Mouse (Mus musculus): ENCODE measurements around the gene Gsc2. TPM values are rescaled to one million over a fixed set of nuclear protein-coding genes. Genes with fewer than 3 reads are reported as not detected.
A peak's percentile ranks its signal among the peaks of the same experiment; 100 is the strongest.

The Gsc2 gene
- polyA plus RNA-seq, 1 experiment from 2014 or later, result not detected

DNA sequence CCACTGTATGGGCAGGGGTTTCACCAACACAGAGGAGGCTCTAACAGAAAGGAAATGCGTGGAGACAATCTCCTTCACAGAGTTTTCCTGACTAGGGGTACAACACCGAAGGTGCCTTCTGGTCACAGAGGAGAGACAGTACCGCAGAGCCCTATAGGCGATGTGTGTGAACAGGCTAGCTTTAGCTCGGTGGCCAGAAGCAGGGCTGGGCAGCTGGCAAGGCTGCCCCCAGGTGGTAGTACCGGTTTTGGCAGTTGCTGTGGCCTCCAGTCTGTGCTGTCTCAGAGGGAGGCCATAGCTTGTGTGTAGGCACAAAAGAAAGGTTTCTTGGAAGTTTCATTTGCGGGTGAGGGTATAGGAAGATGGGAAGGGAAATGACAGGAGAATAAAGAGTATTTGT lies 24.0 kb upstream of the Gsc2 start:
- H3K36me3 ChIP-seq (ENCODE audit: control insufficient read depth, insufficient read depth, low read length), result no peaks in the 10 kb centered on the region
- H3K9ac ChIP-seq (ENCODE audit: low read depth, low read length), result 0 out of 2 replicates have a peak overlapping the region, but pooled peaks have one; percentile 10
- H3K4me2 ChIP-seq (ENCODE audit: low read depth, low read length), result peak overlapping the region; percentile 32; the same call in 1 of the 2 replicates
- peak; percentile 95 for ATAC-seq
- H3K4me1 ChIP-seq (ENCODE audit: control insufficient read depth, insufficient read depth, low read length), result peaks cover 4% of the 10 kb centered on the region; the same call in 1 of the 2 replicates
- WGBS, result 7% methylated on average over 7 of the region's 7 CpGs
- H3K27me3 ChIP-seq (replicated peaks; ENCODE audit: control insufficient read depth, insufficient read depth, low read length), result no peaks in the 10 kb centered on the region
- no peaks in the 10 kb centered on the region for H3K9me3 ChIP-seq (ENCODE audit: control insufficient read depth, low read length)
- no peak overlapping the region for H3K4me3 ChIP-seq (ENCODE audit: low read length)
- peak overlapping the region; percentile 64 for H3K27ac ChIP-seq (ENCODE audit: low read length)

DNA sequence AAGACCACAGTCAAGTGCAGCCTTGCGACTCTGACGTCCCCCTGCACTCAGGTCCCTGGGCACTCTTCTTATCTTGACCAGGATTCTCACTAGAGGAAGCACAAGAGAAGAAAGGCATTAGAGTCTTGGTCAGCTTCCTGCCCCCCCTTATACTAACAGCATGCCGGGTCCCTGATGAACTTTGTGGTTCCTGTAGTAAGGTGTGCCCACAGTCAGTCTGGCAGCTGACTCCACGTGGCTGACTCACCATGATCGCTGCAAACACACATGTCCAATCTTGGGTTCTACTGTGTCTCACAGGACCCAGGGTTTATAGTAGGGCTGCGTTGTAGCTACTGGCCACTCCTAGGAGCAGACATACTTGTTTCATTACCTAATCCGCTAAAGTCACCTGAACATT lies 23.3 kb upstream of the Gsc2 start:
- peaks cover 4% of the 10 kb centered on the region; the same call in 1 of the 2 replicates for H3K4me1 ChIP-seq (ENCODE audit: control insufficient read depth, insufficient read depth, low read length)
- H3K27ac ChIP-seq (ENCODE audit: low read length), result no peak overlapping the region
- no peaks in the 10 kb centered on the region for H3K9me3 ChIP-seq (ENCODE audit: control insufficient read depth, low read length)
- no peak overlapping the region for H3K4me2 ChIP-seq (ENCODE audit: low read depth, low read length)
- ATAC-seq, result no peak
- H3K9ac ChIP-seq (ENCODE audit: low read depth, low read length), result no peak overlapping the region
- H3K27me3 ChIP-seq (replicated peaks; ENCODE audit: control insufficient read depth, insufficient read depth, low read length), result no peaks in the 10 kb centered on the region
- H3K4me3 ChIP-seq (ENCODE audit: low read length), result no peak overlapping the region
- WGBS, result 57% methylated on average over 7 of the region's 7 CpGs
- no peaks in the 10 kb centered on the region for H3K36me3 ChIP-seq (ENCODE audit: control insufficient read depth, insufficient read depth, low read length)

DNA sequence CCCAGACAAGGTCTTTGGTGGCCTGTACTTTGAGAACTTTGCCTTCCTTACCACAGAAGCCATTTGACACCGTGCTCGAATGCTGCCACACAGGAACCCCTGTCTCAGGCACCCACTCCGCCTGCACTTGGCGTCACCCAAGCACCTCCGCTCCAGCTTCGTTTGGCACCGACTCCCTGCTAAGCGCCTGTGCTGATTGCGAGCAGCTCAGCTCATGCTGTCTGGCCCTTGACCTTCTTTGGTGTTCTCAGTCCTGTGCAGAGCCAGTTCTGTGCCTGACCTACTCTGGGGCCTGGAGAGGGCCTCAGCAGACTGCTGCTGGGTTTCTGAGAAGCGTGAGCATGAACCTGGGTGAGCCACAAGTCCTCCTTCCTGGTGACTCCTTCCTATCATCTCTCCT lies 21.9 kb upstream of the Gsc2 start:
- Histone ChIP-seq H3K27me3 (replicated peaks; ENCODE audit: control insufficient read depth, insufficient read depth, low read length) (no peaks in the 10 kb centered on the region), H3K4me1 (ENCODE audit: control insufficient read depth, insufficient read depth, low read length) (peaks cover 4% of the 10 kb centered on the region; the same call in 1 of the 2 replicates), H3K4me3 (ENCODE audit: low read length) (no peak overlapping the region), H3K9me3 (ENCODE audit: control insufficient read depth, low read length) (no peaks in the 10 kb centered on the region), H3K4me2 (ENCODE audit: low read depth, low read length) (no peak overlapping the region), H3K9ac (ENCODE audit: low read depth, low read length) (no peak overlapping the region), H3K36me3 (ENCODE audit: control insufficient read depth, insufficient read depth, low read length) (no peaks in the 10 kb centered on the region), H3K27ac (ENCODE audit: low read length) (no peak overlapping the region)
- no peak for ATAC-seq
- 84% methylated on average over 10 of the region's 10 CpGs for WGBS

DNA sequence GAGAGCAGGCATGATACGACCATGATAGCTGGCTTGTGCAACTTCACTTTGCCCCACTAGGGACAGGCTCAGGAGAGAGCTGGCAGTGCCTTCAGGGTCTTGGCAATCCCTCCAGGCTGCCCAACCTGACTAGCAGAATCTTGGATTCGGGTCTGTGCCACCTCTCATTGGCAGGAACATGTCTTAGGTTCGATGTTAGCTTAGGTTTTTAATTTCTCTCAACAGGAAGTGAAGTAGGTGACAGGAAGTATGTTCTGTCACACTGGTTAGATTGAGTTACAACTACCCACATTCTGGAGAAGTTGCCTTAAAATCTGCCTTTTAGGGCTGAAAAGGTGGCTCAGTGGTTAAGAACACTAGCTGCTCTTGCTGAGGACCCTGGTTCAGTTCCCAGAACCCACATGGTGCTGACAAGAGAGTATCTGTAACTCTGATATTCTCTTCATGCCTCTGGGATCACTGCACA lies 19.6 kb upstream of the Gsc2 start:
- no peak overlapping the region for H3K4me3 ChIP-seq (ENCODE audit: low read length)
- no peaks in the 10 kb centered on the region for H3K36me3 ChIP-seq (ENCODE audit: control insufficient read depth, insufficient read depth, low read length)
- no peak overlapping the region for H3K4me2 ChIP-seq (ENCODE audit: low read depth, low read length)
- H3K27me3 ChIP-seq (replicated peaks; ENCODE audit: control insufficient read depth, insufficient read depth, low read length), result no peaks in the 10 kb centered on the region
- no peaks in the 10 kb centered on the region for H3K9me3 ChIP-seq (ENCODE audit: control insufficient read depth, low read length)
- 72% methylated on average over 3 of the region's 3 CpGs for WGBS
- no peak overlapping the region for H3K27ac ChIP-seq (ENCODE audit: low read length)
- ATAC-seq, result no peak
- H3K9ac ChIP-seq (ENCODE audit: low read depth, low read length), result no peak overlapping the region
- peaks cover 4% of the 10 kb centered on the region; the same call in 1 of the 2 replicates for H3K4me1 ChIP-seq (ENCODE audit: control insufficient read depth, insufficient read depth, low read length)

DNA sequence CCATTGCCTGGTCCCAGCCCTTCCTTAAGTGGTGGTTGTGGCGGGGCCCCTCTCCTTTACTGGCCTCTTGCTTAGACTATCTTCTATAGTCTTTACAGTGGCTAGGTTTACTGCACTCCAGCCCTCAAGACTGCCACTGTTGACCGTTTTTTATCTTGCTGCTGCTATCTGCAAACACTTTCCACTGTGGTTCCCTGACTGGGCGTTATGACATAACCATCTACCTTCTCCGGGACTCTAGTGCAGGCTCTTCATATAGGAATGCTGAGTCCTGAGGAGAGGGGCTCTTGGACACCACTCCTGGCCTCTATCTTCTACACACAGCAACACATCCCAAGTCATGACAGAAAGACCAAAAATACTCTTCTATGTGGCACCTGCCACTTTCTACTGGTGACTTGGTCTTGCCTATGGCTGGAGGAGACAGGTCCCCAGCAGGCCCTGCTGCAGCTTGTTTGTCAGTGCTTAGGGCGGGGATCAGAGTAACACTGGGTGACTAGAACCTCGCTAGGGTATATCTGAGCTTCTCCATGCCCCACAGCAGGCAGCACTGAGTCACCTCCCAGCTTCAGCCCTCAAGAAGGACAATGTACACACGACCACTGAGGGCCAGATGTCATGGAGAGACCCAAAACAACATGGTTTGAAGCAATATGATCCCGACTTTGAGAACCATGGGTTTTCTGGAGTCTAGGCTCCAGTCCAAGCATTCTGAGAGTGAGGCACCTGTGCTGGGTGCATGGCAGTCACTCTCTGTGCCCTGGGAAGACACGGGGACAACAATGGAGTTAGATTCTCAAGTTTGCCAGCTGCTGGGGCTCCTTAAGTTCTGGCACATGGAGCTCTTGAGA lies 19.0 kb upstream of the Gsc2 start:
- 64% methylated on average over 9 of the region's 9 CpGs for WGBS
- ATAC-seq, result no peak
- H3K27ac ChIP-seq (ENCODE audit: low read length), result no peak overlapping the region
- H3K9ac ChIP-seq (ENCODE audit: low read depth, low read length), result no peak overlapping the region
- no peaks in the 10 kb centered on the region for H3K27me3 ChIP-seq (replicated peaks; ENCODE audit: control insufficient read depth, insufficient read depth, low read length)
- no peaks in the 10 kb centered on the region; the same call in 1 of the 2 replicates for H3K4me1 ChIP-seq (ENCODE audit: control insufficient read depth, insufficient read depth, low read length)
- no peak overlapping the region for H3K4me3 ChIP-seq (ENCODE audit: low read length)
- no peak overlapping the region for H3K4me2 ChIP-seq (ENCODE audit: low read depth, low read length)
- no peaks in the 10 kb centered on the region for H3K36me3 ChIP-seq (ENCODE audit: control insufficient read depth, insufficient read depth, low read length)
- no peaks in the 10 kb centered on the region for H3K9me3 ChIP-seq (ENCODE audit: control insufficient read depth, low read length)

DNA sequence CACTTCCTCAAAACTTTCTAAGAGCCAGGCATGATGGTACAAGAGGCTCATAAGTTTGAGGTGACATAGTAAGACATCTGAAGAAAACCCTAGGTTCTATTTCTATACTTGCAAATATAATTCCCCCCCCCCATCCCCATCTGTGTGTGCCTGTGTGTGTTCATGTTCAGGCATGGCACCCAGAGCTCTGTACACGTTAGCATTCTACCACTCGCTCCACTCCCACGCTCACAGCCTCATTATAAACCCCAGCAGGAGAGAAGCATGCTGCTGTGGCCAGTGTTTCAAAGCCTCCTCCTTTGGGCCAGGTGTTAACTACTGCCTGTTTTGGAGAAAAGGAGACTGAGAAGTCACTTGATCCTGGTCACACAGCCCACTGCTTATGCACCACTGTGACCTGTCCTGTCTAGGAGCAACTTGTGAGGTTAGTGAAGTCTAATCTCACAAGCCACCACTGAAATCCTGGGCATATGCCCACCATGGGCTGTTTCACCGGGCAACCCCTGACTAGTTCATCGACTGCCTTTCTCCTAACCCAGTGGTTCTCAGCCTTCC lies 17.1 kb upstream of the Gsc2 start:
- H3K9me3 ChIP-seq (ENCODE audit: control insufficient read depth, low read length), result no peaks in the 10 kb centered on the region
- H3K27me3 ChIP-seq (replicated peaks; ENCODE audit: control insufficient read depth, insufficient read depth, low read length), result no peaks in the 10 kb centered on the region
- no peak for ATAC-seq
- WGBS, result 83% methylated on average over 5 of the region's 5 CpGs
- H3K4me3 ChIP-seq (ENCODE audit: low read length), result no peak overlapping the region
- H3K27ac ChIP-seq (ENCODE audit: low read length), result no peak overlapping the region
- no peaks in the 10 kb centered on the region for H3K36me3 ChIP-seq (ENCODE audit: control insufficient read depth, insufficient read depth, low read length)
- H3K4me1 ChIP-seq (ENCODE audit: control insufficient read depth, insufficient read depth, low read length), result peaks cover 1% of the 10 kb centered on the region; the same call in 1 of the 2 replicates
- no peak overlapping the region for H3K4me2 ChIP-seq (ENCODE audit: low read depth, low read length)
- no peak overlapping the region for H3K9ac ChIP-seq (ENCODE audit: low read depth, low read length)

DNA sequence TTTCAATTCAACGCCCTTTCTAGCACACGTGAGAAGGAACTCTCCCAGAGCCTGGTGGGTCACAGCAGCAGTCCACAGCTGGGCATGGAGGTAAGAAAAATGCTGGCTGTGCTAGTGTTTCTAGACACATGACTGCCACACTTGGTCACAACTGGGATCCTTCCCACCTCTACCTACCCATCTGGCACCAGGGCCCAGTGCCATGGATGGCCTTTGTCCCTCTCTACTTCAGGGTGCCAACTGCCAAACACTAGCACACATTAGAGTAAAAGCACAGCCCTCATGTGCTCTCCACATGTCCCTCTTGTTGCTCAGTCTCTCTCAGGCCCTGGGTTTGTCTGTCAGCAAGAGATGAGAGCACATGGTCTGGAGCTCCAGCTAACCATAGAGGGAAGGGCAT lies 14.8 kb upstream of the Gsc2 start:
- H3K36me3 ChIP-seq (ENCODE audit: control insufficient read depth, insufficient read depth, low read length), result no peaks in the 10 kb centered on the region
- no peak overlapping the region for H3K27ac ChIP-seq (ENCODE audit: low read length)
- no peak for ATAC-seq
- peaks cover 9% of the 10 kb centered on the region; the same call in 1 of the 2 replicates for H3K4me1 ChIP-seq (ENCODE audit: control insufficient read depth, insufficient read depth, low read length)
- no peaks in the 10 kb centered on the region for H3K27me3 ChIP-seq (replicated peaks; ENCODE audit: control insufficient read depth, insufficient read depth, low read length)
- no peak overlapping the region for H3K9ac ChIP-seq (ENCODE audit: low read depth, low read length)
- 63% methylated on average over 2 of the region's 2 CpGs for WGBS
- no peak overlapping the region for H3K4me2 ChIP-seq (ENCODE audit: low read depth, low read length)
- H3K4me3 ChIP-seq (ENCODE audit: low read length), result no peak overlapping the region
- no peaks in the 10 kb centered on the region for H3K9me3 ChIP-seq (ENCODE audit: control insufficient read depth, low read length)

DNA sequence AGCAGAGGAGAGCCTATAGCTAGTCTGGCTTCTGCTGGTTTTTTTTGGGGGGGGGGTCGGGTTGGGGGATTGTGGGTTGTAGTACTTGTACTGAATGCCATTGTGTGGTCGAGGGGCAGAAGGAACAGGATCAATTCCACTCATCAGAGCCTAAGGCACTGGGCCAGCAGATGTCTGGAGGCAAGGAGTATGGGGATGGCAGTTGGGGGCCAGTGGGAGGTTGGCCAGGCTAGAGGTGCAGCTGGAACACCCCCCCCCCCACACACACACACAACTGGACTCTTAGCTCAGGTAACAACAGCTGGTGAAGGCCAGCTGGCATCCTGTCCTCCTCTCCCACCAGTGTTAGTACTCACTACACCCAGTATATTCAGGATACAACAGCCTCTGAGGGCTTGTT lies 14.4 kb upstream of the Gsc2 start:
- no peaks in the 10 kb centered on the region for H3K36me3 ChIP-seq (ENCODE audit: control insufficient read depth, insufficient read depth, low read length)
- peak overlapping the region; percentile 91 for H3K9ac ChIP-seq (ENCODE audit: low read depth, low read length)
- 11% methylated on average over 2 of the region's 2 CpGs for WGBS
- ATAC-seq, result no peak
- peak overlapping the region; percentile 99 for H3K27ac ChIP-seq (ENCODE audit: low read length)
- no peaks in the 10 kb centered on the region for H3K27me3 ChIP-seq (replicated peaks; ENCODE audit: control insufficient read depth, insufficient read depth, low read length)
- H3K4me3 ChIP-seq (ENCODE audit: low read length), result no peak overlapping the region
- peak overlapping the region; percentile 95; the same call in 1 of the 2 replicates for H3K4me2 ChIP-seq (ENCODE audit: low read depth, low read length)
- H3K4me1 ChIP-seq (ENCODE audit: control insufficient read depth, insufficient read depth, low read length), result peaks cover 9% of the 10 kb centered on the region; the same call in 1 of the 2 replicates
- no peaks in the 10 kb centered on the region for H3K9me3 ChIP-seq (ENCODE audit: control insufficient read depth, low read length)

DNA sequence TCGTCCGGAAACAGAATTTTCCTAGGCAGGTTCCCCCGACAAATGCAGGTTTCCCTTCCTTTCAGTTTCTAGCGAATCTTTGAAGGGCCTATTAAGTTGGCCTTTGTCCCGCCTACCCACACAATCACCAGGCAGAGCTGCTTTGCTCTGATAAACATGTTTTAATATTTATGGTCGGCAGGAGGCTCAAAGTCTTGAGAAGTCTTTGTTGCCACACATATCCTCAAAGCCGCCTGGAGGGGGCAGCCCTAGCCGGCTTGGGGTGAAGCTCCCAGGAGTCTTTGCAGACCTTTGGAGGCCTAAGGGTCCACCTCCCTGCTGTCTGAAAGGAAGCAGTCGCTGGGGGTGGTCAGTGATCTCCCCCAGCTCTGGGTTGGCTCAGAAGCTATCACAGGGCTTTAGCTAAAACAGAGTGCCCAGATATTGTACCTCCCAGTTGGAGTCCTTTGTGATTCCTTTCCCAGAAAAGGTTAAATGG lies 13.8 kb upstream of the Gsc2 start:
- ATAC-seq, result peak; percentile 81
- Histone ChIP-seq H3K4me2 (ENCODE audit: low read depth, low read length) (peak overlapping the region; percentile 95), H3K36me3 (ENCODE audit: control insufficient read depth, insufficient read depth, low read length) (no peaks in the 10 kb centered on the region), H3K4me3 (ENCODE audit: low read length) (peak overlapping the region; percentile 90), H3K27me3 (replicated peaks; ENCODE audit: control insufficient read depth, insufficient read depth, low read length) (no peaks in the 10 kb centered on the region), H3K4me1 (ENCODE audit: control insufficient read depth, insufficient read depth, low read length) (peaks cover 9% of the 10 kb centered on the region; the same call in 1 of the 2 replicates), H3K27ac (ENCODE audit: low read length) (peak overlapping the region; percentile 99), H3K9me3 (ENCODE audit: control insufficient read depth, low read length) (no peaks in the 10 kb centered on the region), H3K9ac (ENCODE audit: low read depth, low read length) (peak overlapping the region; percentile 91)
- under 1% methylated on average over 9 of the region's 9 CpGs for WGBS
